Mouse (Mus musculus) midbrain, embryonic 10.5 days (tissue): Measurements from ENCODE around the gene Gm13128. TPM values are rescaled to one million over a fixed set of nuclear protein-coding genes. Genes with fewer than 3 reads are reported as not detected.
"Not testable (repeated sequence)": the region's sequence is repeated elsewhere in the genome, so short reads cannot be mapped to it uniquely, and the experiment has no call there.

Experiments used
- DNase-seq: peaks from one replicate; pipeline ENCODE4 v3.0.0-alpha.2; 2017; ENCODE audit warnings: low spot score
- H3K27ac ChIP-seq: fragments of 300-500 bp; sonication (generic); replicated peaks from 2 replicates; pipeline ENCODE4 v1.5.1; 2016; ENCODE audit warnings: mild to moderate bottlenecking
- H3K27me3 ChIP-seq: fragments of 300-500 bp; sonication (generic); 2 replicates; pipeline ENCODE4 v1.6.1; 2016; ENCODE audit warnings: low read depth, mild to moderate bottlenecking; ENCODE audit not compliant: poor library complexity, severe bottlenecking
- H3K36me3 ChIP-seq: fragments of 300-500 bp; sonication (generic); 2 replicates; pipeline ENCODE4 v1.6.1; 2016; ENCODE audit warnings: mild to moderate bottlenecking, moderate library complexity
- H3K4me1 ChIP-seq: fragments of 300-500 bp; sonication (generic); 2 replicates; pipeline ENCODE4 v1.6.1; 2016
- H3K4me3 ChIP-seq: fragments of 300-500 bp; sonication (generic); 2 replicates; pipeline ENCODE4 v1.5.1; 2016; ENCODE audit warnings: mild to moderate bottlenecking, moderate library complexity
- H3K9me3 ChIP-seq: fragments of 300-500 bp; sonication (generic); replicated peaks from 2 replicates; pipeline ENCODE4 v1.6.1; 2016; ENCODE audit warnings: mild to moderate bottlenecking
- WGBS: fragments of 180-500 bp; shearing (Covaris S2); methylation state at CpG from one replicate; pipeline ENCODE4 v1.1.7; 2016; 5-methylcytosine and 5-hydroxymethylcytosine counted together
- polyA plus RNA-seq: library from polyadenylated mRNA; unstranded; fragments of >200 nt; fragmentation: Nextera tagmentation; extraction: Ambion mirVana; gene quantifications from 2 replicates; pipeline ENCODE4 v1.2.1, GENCODE M21; 2016

Gm13128 gene
- polyA plus RNA-seq, result not detected in 2 replicates

DNA sequence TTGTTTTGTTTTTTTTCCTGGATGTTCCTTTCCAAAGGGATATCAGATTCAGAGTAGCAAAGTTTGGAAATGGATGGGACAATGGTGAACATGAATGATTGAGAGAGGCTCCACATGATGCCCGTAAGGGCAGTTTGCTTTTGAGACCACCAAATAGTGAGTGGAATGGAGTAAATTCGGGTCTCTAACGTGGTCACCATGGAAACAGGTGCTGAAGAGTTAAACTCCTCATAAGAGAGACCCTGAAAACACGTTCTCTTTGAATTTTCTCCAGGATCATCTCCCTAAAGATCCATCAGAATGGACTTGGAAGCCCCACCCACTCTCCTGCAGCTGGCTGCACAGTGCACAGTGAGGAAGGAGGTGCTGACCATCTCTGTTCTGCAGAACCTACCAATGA, at the start of gene Gm13128:
Gm13128 (plus strand) TSS at position 301 of the 400 bp plus-strand sequence.
- H3K36me3 ChIP-seq, DNase-seq, H3K4me3 ChIP-seq, H3K9me3 ChIP-seq, H3K4me1 ChIP-seq, H3K27ac ChIP-seq, H3K27me3 ChIP-seq: not testable (repeated sequence)
- 70% methylated on average over 4 of the region's 4 CpGs for WGBS

DNA sequence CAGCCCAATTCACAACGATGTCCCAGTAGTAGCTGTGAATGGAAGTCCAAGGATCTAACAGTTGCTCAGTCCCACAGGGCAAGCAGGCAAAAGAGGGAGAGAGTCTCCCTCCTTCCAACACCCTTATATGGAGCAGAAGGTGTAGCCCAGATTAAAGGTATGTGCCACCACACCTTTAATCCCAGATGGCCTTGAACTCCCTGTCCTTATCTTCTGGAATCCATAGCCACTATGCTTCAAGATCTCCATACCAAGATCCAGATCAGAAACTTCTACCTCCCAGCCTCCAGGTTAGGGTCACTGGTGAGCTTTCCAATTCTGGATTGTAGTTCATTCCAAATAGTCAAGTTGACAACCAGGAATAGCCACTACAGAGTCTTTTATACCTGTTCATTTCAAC, 49.7 kb upstream of the Gm13128 start, which contains the start of gene Pramel5:
Pramel5 (minus strand) TSS at position 101 of the 400 bp plus-strand sequence.
- not testable (repeated sequence) for DNase-seq
- 71% methylated on average over 1 of the region's 1 CpGs for WGBS

DNA sequence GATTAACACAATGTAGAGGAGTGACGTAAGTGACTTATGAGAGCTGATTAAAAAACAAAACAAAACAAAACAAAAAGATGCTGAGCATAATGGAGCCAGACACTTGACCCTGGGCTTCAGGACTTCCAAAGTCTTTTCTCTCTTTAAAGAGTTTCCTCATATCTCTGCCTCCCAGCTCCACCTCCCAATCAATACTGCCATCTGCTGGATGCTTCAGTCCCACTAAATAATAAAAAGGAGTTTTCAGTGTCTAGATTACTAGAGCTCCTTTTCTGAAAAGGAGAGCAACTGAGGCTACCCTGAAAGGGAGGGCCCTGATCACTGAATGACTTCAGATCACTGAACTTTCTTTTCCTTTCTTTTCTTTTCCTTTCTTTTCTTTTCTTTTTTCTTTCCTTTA, 30.6 kb upstream of the Gm13128 start:
- H3K36me3 ChIP-seq, DNase-seq, H3K9me3 ChIP-seq, H3K4me3 ChIP-seq, H3K27ac ChIP-seq, H3K27me3 ChIP-seq, H3K4me1 ChIP-seq: not testable (repeated sequence)
- 68% methylated on average over 1 of the region's 1 CpGs for WGBS

More for the DNA sequence above, 49.7 kb upstream of the Gm13128 start, which contains the start of gene Pramel5:
- H3K27ac ChIP-seq, H3K4me3 ChIP-seq, H3K4me1 ChIP-seq, H3K36me3 ChIP-seq, H3K27me3 ChIP-seq: not testable (repeated sequence)
- peaks cover 28% of the 10 kb centered on the region for H3K9me3 ChIP-seq

DNA sequence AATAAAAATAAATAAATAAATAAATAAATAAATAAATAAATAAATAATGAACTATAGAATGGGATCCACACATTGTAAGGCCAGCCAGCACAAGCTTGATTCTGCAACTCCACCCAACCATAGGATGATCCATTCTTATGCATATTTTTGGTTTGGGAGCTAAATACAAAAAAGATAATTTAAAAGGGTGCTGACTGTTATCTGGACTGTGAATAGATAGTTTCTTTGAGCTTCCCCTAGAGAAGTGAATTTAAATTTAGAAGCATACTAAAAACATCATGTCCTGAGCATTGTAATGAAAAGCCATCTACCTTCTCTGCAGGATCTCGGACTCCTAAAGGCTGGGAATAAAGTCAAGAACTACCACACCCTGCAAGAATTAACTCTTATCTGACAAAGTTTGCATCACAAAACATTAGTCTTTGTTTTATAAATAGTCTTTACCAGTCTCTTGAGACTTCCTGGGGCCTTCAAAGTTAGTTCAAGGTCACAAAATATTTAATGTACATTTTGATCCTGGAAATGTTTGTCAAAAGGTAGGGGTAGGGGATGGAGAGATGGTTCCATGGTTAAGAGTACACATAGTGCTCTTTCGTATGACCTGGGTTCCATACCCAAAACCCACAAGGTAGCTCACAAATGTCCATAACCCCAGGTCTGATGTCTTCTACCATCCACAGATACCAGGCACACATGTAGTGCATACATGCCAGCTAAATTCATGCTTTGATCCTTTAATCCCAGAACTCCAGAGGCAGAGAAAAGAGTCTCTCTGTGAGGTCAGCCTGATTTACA, 17.2 kb upstream of the Gm13128 start:
- H3K27ac ChIP-seq, H3K4me3 ChIP-seq, H3K36me3 ChIP-seq, H3K9me3 ChIP-seq, H3K4me1 ChIP-seq, H3K27me3 ChIP-seq, DNase-seq: not testable (repeated sequence)
- WGBS, result 81% methylated on average over 2 of the region's 2 CpGs

DNA sequence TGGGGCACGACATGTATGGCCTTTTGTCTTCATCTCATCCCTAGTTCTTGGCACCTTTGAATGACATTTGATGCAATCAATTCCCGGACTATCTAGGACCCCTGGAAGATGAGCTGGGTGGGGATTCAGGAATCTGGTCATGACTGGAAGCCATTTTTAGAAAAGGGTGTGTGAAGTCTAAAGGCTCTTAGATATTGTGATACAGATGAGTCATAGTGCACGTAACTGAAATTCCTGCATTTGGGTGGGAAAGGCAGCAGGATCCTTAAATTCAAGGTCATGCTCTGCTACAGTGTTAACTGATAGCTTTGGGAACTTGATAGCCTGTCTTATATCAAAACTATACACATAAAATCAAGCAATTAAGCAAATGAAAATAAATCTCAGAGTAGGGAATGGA, 5.8 kb downstream of the Gm13128 start:
- H3K4me3 ChIP-seq, H3K9me3 ChIP-seq, H3K27ac ChIP-seq, DNase-seq, H3K36me3 ChIP-seq, H3K27me3 ChIP-seq, H3K4me1 ChIP-seq: not testable (repeated sequence)
- 88% methylated on average over 3 of the region's 3 CpGs for WGBS

DNA sequence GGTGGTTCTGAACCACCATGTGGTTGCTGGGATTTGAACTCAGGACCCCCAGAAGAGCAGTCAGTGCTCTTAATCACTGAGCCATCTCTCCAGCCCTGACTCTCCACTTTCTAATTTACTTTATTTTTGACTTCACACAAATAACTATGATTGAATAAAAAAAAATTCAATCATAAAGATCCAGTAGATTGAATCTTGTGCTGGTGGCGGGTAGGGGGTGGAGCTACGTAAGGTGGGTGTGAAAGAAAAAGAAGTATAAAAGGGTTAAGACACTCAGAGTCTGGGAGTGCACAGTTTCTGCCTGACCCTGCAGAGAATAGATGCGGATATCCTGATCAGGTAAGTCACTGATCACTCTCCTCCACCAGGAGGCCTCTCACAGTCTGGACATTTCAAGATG, 27.6 kb downstream of the Gm13128 start, which contains the start of gene Gm13119:
Gm13119 (plus strand) TSS at position 301 of the 400 bp plus-strand sequence.
- H3K36me3 ChIP-seq, H3K4me3 ChIP-seq, H3K4me1 ChIP-seq, H3K27me3 ChIP-seq, H3K27ac ChIP-seq, DNase-seq: not testable (repeated sequence)
- peaks cover 19% of the 10 kb centered on the region for H3K9me3 ChIP-seq
- 90% methylated on average over 3 of the region's 3 CpGs for WGBS

DNA sequence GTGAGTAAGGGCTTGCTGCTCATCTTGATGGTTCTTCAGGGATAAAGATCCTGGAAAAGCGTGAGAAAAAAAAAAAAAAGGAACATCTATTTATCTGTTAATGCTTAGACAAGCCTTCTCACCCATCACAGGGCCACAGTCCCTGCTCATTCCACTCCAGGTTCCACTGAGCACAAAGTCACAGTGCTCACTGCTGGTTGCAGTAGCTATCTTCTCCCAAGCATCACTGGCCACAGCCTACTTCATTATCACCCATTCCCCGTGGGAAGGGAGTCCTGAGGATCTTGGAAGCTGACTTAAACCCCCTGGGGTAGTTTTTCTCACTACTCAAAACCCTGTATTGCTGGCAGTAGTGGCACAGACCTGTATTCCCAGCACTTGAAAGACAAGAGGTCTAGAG, 47.9 kb downstream of the Gm13128 start, which contains the start of gene Pramef20:
Pramef20 (minus strand) TSS at position 23 of the 400 bp plus-strand sequence.
- H3K4me1 ChIP-seq, result no peaks in the 10 kb centered on the region
- peaks cover 17% of the 10 kb centered on the region; the same call in 1 of the 2 replicates for H3K9me3 ChIP-seq
- no peak within 1 kb of the TSS for H3K27ac ChIP-seq
- WGBS, result 64% methylated on average over 2 of the region's 2 CpGs
- H3K4me3 ChIP-seq, result no peak within 1 kb of the TSS
- H3K36me3 ChIP-seq, result no peaks in the 10 kb centered on the region
- no peaks in the 10 kb centered on the region for H3K27me3 ChIP-seq
- DNase-seq, result no peak

Other genes with a start within 250 kb of the Gm13128 start
- not detected in 2 replicates for gene Gm13102, start 223.8 kb upstream of the Gm13128 start, polyA plus RNA-seq
- gene Oog3, start 167.6 kb upstream of the Gm13128 start, polyA plus RNA-seq, result not detected in 2 replicates
- not detected in 2 replicates for gene Oog2, start 139.5 kb upstream of the Gm13128 start, polyA plus RNA-seq
- gene C87977, start 116.9 kb upstream of the Gm13128 start, polyA plus RNA-seq, result not detected in 2 replicates
- gene Pramel5, start 49.8 kb upstream of the Gm13128 start, polyA plus RNA-seq, result not detected in 2 replicates
- gene Gm13119, start 27.7 kb downstream of the Gm13128 start, polyA plus RNA-seq, result not detected in 2 replicates
- gene Pramef20, start 47.7 kb downstream of the Gm13128 start, polyA plus RNA-seq, result not detected in 2 replicates
- not detected in 2 replicates for gene Pramef12, start 78.2 kb downstream of the Gm13128 start, polyA plus RNA-seq
- not detected in 2 replicates for gene 1700012P22Rik, start 108.5 kb downstream of the Gm13128 start, polyA plus RNA-seq
- gene Gm9944, start 123.1 kb downstream of the Gm13128 start, polyA plus RNA-seq, result not detected in 2 replicates
- gene Aadacl3, start 133.5 kb downstream of the Gm13128 start, polyA plus RNA-seq, result not detected in 2 replicates
- not detected in 2 replicates for gene 9430007A20Rik, start 189.6 kb downstream of the Gm13128 start, polyA plus RNA-seq
- gene Gm13124, start 234.9 kb downstream of the Gm13128 start, polyA plus RNA-seq, result not detected in 2 replicates